Mouse (Mus musculus): ENCODE data around the gene Ncoa4.
"Not testable (repeated sequence)": the region's sequence is repeated elsewhere in the genome, so short reads cannot be mapped to it uniquely, and the experiment has no call there.

The Ncoa4 gene

DNA sequence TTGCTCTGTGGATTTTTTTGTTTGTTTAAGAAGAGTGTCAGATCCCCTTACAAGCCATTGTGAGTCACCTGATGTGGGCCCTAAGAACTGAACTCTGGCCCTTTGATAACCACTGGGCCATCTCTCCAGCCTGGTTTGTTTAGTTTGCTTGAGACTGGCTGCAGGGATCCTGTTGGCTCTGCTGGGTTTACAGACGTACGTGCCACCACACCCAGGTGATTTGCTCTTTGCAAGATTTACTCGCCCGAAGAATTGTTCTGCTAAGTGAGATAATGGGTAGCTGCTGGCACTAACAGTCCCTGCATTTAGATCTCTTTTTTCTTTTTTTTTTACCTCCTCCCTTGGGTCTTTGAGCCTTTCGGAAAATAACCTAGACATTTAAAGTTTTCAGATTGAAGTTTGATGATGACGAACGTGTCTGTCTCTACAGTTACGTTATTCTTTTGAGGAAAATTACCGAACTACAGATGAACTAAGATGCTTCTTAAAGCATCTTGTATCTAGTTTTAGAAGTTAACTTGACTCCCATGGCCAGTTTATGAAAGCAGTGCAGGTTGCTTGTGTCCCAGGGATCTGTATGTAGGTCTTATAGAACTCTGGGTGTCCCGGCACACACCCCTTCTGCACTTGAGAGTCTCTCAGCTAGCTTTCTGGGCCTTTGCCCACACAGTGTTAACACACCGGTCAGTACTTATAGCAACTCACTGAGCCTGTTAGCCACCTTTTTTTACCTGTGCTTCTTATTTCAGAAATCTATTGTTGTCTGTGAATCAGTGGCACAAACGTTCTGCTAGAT is 1.6 kb downstream of the Ncoa4 start:
- DNase-seq, result no peak

DNA sequence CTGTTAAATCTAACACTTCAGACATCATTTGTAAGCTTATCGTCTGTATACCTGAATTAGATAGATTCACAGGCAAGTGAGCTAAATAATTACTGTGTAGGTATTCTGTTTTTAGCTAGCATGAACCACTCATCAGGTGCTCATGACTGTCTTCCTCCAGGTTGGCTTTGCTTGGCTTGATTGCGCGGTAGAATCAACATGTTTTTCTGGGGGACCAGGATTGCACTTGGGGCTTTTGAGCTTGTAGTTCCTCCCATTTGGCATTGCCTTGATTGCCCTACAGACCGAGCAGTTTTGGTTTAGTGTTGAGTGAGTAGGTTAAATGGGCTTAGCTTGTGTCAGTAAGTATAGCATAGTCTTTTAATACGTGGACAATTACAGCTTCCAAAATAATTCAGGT is 2.6 kb downstream of the Ncoa4 start:
- DNase-seq, result no peak

DNA sequence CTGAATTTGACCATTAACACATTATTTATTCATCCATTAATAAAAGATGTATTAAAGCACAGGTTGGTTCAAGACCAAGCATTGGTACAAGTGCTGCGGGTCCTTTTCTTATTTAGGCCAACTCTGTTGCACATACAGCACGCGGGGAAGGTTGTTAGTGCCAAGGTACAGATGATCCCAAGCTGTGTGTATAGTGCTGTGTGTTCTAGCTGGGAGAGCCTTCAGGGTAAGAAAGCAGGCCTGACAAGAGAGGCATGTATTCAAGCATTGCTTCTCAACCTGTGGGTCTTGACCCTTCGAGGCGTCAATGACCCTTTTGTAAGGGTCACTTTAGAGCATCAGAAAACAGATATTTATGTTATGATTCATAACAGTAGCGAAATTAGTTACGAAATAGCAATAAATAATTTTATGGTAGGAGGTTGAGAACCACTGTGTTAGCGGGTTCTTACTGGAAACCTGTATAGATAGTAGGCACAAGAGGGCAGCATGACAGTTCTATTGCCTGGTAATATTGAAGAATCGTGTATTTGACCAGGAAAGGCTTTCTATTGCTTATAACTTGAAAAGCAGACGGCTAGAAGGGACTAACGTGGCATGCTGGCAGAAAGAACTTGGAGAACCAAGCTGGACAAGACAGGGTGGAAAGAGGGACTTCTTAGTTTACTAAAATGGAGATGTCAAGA is 3.7 kb downstream of the Ncoa4 start:
- no peak for DNase-seq

DNA sequence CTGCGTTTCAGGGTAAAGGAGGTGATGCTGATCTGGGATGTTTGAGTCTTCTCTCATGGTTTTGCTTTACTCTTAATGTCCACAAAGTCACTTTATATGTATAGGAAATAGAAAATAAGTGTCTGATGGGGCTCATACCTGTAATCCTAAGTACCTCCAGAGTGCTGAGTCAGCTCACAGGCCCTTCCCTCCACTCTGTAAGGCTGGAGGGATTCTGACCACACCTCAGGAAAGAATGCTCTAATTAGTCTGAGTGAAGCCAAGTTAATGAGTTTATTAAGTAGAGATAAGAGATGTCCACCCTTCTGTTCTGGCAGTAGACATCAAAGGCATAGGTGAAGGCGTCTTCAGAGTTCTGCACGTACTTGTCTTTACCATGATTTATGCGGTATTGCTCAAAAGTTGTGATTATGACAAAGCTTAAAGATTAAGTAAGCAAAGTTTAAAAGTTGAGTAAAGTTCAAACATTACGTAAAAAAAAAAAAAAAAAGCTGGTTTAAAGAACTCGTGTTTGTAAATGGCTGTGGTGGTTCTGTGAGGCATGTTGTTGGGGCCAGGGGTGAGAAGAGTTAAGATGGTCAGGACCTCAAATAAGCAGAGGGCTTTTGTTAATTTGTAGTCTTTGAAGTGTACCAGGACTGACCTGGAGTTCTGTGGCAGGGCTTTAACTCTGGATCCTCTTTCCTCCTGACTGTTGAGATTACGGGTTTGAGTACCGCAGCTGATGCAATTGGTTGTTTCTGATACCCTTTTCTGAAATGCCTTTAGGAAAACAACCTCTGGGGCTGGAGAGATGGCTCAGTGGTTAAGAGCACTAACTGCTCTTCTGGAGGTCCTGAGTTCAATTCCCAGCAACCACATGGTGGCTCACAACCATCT is 4.7 kb downstream of the Ncoa4 start:
- DNase-seq, result no peak

DNA sequence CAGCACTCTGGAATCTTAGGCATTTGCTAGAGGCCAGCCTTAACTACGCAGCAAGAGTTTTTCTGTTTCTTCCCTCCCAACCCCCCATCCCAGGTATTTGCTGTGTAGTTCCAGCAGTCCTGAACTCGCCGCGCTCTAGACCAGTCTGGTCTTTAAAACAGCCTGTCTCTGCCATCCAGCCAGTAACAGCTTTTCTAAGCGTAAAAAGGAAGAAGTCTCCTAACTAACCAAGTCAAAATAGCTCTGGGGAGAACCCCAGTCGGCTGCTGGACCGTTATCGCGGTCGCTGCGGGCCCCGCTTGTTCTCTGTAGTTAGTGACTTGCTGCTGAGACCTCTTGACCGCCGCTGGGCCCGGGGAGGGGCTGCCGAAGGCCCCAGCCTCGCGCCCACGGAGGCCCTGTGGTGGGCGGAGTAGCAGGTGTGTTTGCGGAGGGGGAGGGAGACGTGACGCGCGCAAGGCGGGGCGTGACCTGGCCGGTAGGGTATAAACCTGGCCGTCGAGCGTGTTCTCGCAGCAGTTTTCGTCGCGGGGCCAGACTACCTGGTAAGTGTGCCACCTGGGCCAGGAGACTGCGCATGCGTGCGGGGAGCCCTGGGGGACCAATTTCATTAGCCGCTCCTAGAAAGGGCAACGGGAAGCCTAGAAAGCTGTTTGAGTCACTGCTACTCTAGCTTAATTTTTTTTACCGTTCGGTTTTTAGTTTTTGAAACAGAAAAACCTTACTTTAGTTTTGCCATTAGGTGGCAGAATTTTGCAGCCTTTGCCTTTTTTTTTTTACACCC is 5.8 kb downstream of the Ncoa4 start:
- DNase-seq, result peak; percentile 83 to 85

DNA sequence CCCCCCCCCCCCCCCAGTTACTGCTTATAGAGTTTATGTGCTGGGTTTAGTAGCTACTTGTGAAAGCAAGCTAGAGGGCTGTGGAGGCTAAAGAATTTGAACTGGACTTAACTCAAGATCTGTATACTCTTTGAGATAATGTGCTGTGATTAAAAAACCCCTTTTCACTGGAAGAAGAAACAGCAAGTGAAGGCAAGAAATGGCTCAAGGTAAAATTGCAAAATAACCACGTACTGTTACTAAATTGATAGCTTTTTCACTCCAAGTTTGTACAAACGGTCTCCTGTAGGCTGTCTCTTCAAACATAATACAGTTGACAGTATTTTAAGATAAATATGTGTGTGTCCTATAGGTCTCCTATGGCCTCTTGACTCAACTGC is 6.4 kb downstream of the Ncoa4 start:
- DNase-seq, result no peak

DNA sequence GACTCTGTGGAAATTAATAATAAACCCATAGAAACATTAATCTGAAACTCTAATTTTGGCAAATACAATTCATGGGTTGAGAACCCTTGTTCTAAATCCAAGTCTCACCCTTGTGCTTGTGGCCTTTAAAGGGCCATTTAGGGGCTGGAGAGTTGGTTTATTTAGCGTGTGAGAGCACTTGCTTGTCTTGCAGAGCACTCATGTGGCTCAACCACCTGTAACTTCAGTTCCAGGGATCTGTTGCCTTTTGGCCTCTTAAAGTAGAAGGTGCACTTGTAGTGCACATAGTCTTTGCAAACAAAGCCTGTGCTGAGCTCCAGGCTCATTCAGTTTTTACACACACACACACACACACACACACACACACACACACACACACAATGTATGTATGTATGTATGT is 7.2 kb downstream of the Ncoa4 start:
- DNase-seq, result no peak

DNA sequence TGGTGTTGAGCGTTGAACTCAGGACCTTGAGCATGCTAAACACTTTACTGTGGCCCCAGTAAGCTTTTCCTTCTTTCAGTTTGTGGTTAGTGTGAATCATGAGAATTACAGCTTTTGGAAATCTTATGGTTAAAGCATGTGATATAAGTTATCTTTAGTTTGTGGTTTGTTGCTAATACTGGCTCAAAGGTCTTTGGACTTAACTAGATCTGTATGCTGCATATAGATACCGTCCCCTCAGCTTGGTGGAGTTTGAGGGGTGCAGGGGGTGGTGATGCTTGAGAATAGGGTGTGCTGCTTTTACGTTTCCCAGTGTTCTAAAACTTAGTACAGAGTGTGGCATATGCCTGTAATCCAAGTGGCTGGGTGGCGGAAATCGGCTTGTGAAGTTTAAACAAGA is 7.7 kb downstream of the Ncoa4 start:
- no peak for DNase-seq

DNA sequence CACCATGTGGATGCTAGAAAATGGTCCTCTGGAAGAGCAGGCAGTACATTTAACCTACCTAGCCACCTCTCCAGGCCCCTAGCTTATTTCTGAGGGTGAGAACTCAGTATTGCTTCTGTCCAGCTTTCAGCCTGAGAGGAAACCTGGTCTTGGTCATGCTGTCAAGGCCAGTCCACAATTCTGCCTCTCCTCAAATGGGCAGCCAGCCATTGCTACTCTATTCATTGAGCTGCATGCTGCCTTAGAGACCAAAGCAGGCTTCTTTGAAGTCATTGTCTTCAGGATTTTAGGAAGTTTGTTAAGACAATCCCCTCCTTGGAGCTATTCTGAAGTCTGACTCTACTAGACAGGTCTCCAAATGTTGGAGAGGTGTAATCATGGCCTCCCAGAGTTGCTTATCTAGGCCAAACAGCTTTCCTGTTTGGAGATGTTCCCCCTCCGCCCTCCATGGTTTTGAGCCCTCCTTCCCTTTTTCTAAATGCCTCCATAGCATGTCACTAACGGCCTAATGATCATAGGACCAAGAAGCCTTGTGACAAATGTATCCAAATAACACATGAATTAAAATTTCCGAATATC is 9.1 kb downstream of the Ncoa4 start:
- no peak for DNase-seq

DNA sequence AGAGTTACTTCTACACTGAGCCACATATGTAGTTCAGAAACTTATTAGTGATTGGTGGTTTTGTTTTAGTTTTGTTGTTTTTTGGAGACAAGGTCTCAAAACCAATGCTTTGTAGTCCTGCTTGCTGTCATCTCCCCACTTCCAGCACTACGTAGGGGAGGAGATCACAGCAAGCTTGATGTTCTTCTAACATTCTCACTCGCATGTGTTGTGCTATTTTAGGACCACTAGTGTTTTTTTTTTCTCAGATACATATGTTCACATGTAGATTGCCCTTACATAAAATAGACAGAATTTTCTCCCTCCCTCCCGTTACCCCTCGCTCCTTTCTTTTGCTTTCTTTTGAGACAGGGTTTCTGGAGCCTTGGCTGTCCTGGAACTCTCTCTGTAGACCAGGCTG is 10.5 kb downstream of the Ncoa4 start:
- no peak for DNase-seq

DNA sequence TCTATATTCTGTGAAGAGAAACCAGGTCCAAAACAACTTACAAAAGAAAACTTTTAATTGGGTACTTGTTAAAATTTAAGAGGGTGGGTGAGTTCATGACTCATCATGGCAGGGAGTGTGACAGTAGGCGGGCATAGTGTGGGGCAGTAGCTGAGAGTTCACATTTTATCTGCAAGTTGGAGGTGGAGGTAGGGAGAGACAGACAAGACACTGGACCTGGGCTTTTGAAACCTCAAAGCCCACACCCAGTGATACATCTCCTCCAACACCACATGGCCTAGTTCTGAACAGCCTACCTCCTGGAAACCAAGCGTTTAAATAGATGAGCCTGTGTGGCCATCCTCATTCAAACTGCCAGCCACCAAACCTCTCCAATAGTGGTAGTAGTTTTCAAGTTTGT is 15.6 kb downstream of the Ncoa4 start:
- no peak for DNase-seq

DNA sequence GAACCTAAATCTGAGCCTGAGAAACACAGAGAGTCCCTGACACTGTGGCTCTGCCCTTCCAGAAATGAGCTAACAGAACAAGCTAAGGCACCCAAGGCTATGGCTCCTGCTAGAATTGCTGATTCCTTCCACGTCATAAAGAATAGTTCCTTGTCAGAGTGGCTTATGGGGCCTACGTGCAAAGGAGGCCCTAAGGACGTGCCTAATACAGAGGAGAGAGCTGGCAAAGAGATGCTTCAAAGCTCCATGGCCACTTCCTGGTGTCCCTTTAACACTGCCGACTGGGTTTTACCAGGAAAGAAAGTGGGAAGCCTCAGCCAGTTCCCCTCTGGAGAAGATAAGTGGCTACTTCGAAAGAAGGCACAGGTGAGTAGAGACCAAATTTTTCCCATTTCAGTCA is 16.9 kb downstream of the Ncoa4 start:
- not testable (repeated sequence) for DNase-seq

DNA sequence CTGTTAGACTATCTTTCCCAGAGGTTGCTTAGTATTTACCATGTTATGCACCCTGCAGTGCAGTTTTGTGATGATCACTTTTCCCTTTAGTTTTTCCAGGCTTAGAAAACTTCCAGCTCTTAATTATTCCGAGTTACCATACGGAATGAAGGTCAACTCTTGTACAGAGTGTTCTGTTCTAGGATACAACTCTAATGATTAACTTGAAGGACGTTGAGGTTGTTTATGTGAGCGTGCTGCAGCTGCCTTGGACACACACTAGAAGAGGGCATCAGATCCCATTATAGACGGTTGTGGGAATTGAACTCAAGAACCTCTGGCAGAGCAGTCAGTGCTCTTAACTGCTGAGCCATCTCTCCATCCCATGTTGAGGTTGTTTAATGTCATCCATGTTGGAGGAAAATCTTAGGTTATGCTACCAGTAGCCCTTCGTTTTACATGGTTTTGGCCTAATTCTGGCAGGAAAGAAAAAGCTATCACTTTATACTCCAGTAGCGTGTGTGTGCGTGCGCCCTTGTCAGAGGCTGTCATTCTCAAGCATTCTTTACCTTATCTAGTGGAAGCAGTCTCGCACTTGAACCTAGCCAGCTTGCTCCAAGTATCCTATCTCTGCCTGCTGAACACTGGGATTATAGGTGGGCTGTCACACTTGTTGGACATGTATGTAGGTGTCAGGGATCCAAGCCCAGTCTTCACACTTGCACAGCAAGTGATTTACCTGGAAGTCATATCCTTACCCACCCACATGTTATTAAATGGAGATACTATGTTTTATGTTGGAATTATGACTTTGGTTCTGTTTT is 19.9 kb downstream of the Ncoa4 start:
- DNase-seq, result no peak

DNA sequence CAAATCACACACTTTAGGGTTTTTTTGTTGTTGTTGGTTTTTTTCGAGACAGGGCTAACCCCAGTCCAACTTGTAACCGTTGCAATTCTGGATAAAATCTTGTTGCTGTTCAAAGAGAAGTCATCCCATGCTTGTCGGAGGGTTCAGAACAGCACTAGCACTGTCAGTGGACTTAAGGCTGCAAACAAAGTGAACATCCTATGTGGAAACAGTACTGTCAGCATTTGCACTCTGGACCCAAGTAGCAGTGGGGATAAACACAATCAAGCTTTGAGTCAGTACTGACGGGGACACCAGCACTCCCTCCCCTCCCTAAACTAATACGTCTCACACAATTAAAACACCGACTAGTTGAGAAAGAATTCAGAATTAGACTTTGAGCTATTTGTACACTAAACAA is 21.2 kb downstream of the Ncoa4 start:
- DNase-seq, result no peak

DNA sequence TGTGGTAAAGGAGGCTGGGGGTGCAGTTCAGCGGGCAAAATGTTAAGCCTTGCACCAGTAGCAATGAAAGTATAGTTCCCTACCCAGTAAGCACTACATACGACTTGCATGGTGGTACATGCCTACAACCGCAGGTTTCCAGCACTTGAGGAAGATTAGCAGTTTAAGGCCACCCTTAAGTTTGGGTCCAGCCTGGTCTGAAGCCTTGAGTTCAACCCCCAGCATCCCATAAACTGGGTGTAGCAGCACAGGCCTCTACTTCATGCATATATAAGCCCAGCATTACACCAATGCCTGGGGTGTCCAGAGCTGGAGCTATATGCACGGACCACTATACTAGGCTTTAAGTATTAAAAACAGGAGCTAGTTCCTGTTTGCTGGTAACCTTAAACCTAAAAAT is 24.2 kb downstream of the Ncoa4 start:
- DNase-seq, result no peak

DNA sequence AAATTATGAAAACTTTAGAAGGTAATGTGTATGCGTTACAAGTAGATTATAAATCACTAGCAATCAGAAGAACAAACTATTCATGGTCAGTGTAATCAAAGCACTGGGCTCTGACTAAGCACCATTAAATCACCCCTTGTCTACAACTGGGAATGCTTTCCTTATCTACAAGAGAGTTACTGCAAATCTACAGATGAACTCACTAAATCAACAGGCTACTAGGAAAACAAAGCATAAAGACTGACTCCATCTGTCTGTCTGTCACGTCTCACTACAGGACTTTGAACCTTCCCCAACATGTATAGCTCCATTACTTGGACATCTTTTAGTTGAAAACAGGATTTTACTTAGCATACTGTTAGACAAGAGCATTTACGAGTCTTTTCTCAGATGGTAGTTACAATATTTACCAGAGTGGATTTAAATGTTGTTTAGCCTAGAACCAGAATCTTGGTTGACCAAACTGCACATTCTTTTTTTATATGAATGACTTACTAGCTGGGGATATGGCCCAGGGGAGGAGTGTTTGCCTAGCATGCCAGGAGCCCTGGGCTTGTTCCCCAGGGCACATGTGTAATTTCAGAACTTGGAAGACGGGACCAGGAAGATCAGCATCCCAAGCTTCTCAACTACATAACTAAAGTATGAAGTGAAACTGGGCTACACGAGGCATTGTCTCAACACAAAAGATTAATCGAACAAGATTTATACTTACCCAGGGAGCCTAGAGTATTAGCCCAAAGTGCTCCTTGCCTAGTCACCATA is 31.1 kb downstream of the Ncoa4 start:
- no peak for DNase-seq

DNA sequence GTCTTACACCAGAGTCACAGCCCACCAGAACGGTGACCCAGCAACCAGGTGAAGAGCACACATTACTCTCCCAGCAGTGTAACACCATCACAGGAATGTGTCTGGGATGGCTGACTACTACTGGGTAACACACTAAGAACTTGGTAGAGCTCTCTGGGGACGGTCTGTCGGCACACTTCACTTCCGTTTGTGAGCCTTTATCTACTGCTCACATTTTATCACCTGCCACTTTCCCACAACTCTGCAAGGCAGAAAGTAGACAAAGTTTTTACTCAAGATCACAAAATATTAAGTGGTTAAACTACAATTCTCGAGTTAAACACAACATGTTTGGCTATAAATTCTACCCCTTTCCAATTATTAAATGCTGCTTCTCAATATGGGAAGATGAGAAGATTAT is 32.3 kb downstream of the Ncoa4 start:
- DNase-seq, result no peak

DNA sequence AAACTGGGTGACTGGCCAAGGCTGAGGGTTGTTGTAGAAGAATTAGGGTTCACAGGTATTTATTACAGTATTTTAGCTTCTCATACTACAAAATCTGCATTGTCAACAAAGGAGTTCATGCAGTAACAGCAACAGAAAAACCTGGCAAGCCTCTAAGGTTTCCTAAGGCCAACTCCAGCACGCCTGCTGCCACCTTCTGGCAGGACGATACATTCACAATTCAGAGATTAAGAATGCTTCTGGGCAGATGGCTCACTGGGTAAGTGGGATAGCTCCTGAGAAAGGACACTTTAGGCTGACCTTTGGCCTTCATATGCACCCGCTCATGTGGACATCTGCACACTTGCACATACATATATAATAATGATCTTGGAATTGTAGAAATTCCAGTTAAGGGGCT is 32.8 kb downstream of the Ncoa4 start:
- DNase-seq, result peak; percentile 34

DNA sequence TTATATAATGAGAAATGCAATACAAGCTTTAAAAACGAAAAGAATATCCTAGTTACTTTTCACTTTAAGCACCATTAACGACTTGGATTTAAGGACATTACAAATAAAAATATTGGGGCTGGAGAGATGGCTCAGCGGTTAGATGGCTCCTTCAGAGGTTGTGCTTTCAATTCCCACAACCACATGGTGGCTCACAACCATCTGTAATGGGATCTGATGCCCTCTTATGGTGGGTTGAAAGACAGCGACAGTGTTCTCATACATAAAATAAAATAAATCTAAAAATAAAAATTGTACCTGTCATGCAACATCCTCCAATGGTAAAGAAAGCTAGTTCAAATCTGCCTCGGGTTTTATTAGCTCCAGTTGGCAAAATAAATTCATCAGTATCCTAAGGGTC is 33.9 kb downstream of the Ncoa4 start:
- not testable (repeated sequence) for DNase-seq

DNA sequence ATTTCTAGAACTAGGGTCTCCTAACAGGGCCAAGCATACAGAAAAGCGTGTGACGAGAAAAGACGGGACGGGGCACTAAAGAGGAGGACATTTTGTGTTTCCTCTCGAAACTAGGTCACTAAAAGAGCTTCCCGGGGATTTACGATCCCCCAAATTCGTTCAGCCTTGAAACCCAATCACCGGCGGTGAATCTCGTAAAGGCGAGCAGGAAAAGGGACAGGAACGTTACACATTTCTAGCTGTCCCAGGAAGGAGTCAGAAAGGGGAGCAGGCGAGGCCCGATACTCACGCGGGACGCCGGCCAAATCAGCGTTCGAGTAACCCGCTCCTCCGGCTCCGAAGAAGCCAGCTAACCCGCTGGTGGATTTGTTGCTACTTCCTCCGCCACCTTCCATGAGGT is 41.7 kb downstream of the Ncoa4 start:
- DNase-seq, result no peak

Measured in thymus, postnatal 36 days (tissue).